Mouse (Mus musculus): ENCODE data around the gene Erg.

The Erg gene

GRCm38 (mm10) chr16:95344961-95345360 is 241.4 kb downstream of the Erg start:
- DNase-seq = no peak

GRCm38 (mm10) chr16:95342030-95342429 is 244.4 kb downstream of the Erg start:
- no peak for DNase-seq

GRCm38 (mm10) chr16:95340885-95341791 is 245.3 kb downstream of the Erg start:
- peak; percentile 81 for DNase-seq

- no peak for DNase-seq
Measured at GRCm38 (mm10) chr16:95332159-95332558, 254.2 kb downstream of the Erg start.

DNA sequence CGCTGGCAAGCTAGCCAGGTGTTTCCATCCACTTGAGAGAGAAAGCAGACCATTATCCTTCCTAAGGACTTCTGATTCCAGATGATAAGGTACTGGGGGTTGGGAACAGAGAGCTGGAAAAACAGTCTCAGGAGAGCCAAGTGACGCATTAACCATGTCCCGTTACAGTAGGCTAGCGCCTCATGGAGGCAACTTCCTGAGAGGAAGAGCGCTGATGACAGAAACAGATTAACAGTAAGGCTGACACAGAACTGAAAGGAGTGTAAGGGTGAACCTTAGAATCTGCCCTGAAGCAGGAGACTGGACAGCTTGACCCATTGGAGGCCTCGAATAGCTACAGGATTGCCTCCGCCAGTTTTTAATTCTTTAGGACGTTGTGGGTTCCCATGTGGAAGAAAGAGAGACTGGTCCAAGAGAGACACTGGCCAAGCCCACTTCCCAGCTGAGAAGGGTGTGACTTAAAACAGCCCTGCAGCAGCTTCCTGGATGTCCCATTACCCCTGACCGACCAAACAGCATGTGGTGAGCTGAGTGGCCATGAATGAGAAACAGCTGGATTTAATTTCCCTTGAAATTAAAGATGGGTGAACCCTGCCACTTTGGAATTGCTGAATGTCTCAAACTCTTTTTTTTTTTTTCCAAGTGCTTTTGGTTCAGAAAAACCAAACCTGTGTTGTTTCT is 264.3 kb downstream of the Erg start:
- no peak for DNase-seq
